Mouse (Mus musculus): ENCODE data around the gene Wdr61. TPM values are rescaled to one million over a fixed set of nuclear protein-coding genes. Genes with fewer than 3 reads are reported as not detected.
"Not testable (repeated sequence)": the region's sequence is repeated elsewhere in the genome, so short reads cannot be mapped to it uniquely, and the experiment has no call there.

Gene Wdr61
- polyA plus RNA-seq, 1 experiment = 66.1 TPM

DNA sequence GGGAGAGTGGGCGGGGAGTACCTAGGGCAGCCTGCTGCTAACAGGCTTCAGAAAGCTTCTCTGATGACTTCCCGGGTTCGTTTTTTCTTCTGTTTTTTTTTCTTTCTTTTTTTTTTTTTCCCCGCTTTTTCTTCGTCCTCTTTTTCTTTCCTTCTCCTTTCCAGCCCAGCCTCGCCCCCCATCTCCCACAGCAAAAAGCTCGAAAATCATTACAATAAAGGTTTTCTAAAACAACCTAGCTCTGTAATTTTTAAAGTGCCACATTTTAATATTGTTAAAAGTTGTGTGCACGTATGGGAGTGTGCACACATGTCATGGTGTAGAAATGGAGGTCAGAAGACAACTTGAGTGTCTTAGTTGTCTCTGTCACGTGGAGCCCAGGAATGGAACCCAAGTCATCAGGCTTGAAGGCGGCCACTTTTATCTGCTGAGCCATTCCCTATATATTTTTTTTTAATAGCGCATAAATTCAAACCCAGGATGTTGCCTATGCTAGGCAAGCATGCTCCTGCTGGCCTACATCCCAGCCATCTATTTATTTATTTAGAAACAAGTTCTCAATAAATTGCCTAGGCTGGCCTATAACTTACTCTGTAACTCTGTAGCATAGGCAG, 427 bp upstream of the Wdr61 start:
- DNase-seq (ENCODE audit: extremely low spot score in 1 of 2, low spot score in 1 of 2) = no peak

DNA sequence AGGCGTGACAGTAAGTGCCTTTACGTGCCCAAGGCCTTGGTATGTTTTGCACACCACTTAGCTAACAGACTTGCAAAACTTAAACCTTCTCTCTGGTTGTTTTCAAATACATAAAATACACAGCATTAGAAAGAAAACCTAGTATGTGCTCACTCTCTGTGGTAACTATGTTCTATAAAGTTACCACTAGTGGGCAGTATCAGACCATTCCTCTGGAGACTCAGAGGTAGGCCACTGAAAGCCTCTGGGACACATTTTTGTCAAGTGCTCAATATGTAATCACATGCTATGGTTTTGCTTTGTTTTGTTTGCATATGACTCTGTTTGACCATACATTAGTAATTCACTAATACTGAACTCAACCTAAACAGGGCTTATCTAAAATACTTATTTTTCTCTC, 2.2 kb downstream of the Wdr61 start:
- DNase-seq (ENCODE audit: extremely low spot score in 1 of 2, low spot score in 1 of 2) = no peak

DNA sequence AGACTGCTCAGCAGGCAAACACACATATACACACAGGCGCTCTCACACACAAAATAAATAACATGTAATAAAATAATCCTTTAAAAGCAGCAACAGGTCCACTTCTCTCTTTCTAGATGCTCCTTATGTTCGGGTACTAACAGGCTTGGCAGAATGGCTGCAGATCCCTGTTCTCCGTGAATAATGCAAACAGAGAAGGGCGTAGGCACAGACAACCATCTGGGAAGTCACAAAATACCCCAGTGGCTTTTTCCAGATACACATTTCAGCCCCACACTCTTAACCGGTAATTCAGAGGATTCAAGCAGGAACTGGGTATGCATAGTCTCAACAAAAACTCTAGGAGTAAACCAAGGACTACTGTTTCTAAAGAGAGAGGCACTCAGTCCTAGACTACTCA, 8.0 kb downstream of the Wdr61 start:
- peak in 1 of 2 experiments; percentile 29 for DNase-seq (ENCODE audit: extremely low spot score in 1 of 2, low spot score in 1 of 2)

DNA sequence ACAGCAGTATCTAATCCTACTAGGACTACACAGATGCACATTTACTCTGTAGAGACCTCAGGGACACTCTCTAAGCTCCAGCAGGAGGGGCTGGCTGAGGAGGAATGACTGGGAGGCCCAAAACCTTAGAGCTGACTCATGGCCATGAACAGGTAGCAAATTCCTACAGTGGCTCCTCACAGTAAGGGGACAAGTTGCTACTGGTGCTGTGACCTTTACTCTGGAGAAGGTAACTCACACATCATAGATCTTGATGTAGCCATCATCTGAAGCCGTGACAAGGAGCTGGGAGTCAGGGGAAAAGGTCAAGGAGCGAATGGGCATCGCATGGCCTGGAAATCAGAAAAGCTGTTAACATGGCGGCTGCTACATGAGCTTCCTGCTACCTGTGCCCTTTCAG, 11.7 kb downstream of the Wdr61 start:
- DNase-seq (ENCODE audit: extremely low spot score in 1 of 2, low spot score in 1 of 2) = no peak

DNA sequence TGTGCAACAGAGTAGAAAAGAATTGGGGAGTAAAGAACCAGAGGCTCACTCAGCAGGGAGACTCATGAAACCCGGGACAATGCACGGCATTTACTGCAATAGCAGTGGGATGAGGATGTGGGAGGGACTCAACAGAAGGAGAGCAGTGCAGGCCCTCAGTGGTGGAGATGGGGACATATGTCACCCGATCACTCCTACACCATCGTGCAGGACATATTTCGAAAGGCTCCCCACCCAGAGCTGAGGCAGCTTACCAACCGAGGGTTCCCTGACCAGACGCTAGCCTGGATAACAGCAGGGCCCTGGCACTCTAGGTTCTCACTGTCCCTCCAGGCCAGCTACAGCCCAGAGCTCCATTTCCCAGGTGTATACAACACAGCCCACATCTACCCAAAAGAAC, 12.2 kb downstream of the Wdr61 start:
- peak in 1 of 2 experiments; percentile 49 for DNase-seq (ENCODE audit: extremely low spot score in 1 of 2, low spot score in 1 of 2)

- no peak for DNase-seq (ENCODE audit: extremely low spot score in 1 of 2, low spot score in 1 of 2)
Measured at GRCm38 (mm10) chr9:54717527-54717926, 16.8 kb downstream of the Wdr61 start.

- DNase-seq (ENCODE audit: extremely low spot score in 1 of 2, low spot score in 1 of 2) = no peak
Measured at GRCm38 (mm10) chr9:54715776-54716175, 18.5 kb downstream of the Wdr61 start.

- DNase-seq (ENCODE audit: extremely low spot score in 1 of 2, low spot score in 1 of 2) = no peak
Measured at GRCm38 (mm10) chr9:54708085-54708484, 26.2 kb downstream of the Wdr61 start.

GRCm38 (mm10) chr9:54707288-54707999, 26.9 kb downstream of the Wdr61 start:
- peak in 1 of 2 experiments; percentile 41 for DNase-seq (ENCODE audit: extremely low spot score in 1 of 2, low spot score in 1 of 2)

- DNase-seq (ENCODE audit: extremely low spot score in 1 of 2, low spot score in 1 of 2) = no peak
Measured at GRCm38 (mm10) chr9:54705561-54705960, 28.8 kb downstream of the Wdr61 start.

GRCm38 (mm10) chr9:54704361-54704760, 30.0 kb downstream of the Wdr61 start:
- DNase-seq (ENCODE audit: extremely low spot score in 1 of 2, low spot score in 1 of 2) = no peak

DNA sequence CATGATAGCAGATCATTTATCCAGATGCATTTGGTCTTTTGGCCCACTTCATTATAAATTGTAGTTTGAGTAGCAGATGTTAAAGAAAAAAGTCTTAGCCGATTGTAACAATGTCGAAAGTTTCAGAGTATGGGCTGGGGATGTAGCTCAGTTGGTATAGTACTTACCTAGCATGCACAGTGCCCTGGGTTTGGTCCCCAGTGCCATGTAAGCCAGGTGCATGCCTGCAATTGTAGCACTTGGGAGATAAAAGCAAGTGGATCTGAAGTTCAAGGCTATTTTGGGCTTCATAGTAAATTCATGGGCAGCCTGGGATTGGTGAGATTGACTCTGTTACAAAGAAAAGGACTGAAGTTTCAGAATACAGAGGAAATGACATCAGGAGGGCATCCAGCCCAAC, 31.7 kb downstream of the Wdr61 start:
- DNase-seq (ENCODE audit: extremely low spot score in 1 of 2, low spot score in 1 of 2) = no peak

GRCm38 (mm10) chr9:54700746-54701145, 33.6 kb downstream of the Wdr61 start:
- no peak for DNase-seq (ENCODE audit: extremely low spot score in 1 of 2, low spot score in 1 of 2)

DNA sequence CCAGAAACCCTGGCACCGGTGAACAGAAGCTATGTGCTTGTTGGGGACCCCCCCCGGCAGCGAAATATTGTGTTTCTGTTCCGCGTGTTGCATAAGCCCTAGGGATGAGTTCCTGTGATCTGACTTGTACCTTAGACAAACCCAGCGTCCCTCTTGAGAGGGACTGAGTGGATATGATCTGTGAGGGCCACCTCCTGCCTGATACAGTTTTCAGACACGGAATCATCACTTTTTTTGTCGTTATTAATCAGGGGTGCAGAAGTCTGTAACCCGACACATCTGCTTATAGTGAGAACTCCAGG, 34.2 kb downstream of the Wdr61 start:
- DNase-seq (ENCODE audit: extremely low spot score in 1 of 2, low spot score in 1 of 2) = no peak

DNA sequence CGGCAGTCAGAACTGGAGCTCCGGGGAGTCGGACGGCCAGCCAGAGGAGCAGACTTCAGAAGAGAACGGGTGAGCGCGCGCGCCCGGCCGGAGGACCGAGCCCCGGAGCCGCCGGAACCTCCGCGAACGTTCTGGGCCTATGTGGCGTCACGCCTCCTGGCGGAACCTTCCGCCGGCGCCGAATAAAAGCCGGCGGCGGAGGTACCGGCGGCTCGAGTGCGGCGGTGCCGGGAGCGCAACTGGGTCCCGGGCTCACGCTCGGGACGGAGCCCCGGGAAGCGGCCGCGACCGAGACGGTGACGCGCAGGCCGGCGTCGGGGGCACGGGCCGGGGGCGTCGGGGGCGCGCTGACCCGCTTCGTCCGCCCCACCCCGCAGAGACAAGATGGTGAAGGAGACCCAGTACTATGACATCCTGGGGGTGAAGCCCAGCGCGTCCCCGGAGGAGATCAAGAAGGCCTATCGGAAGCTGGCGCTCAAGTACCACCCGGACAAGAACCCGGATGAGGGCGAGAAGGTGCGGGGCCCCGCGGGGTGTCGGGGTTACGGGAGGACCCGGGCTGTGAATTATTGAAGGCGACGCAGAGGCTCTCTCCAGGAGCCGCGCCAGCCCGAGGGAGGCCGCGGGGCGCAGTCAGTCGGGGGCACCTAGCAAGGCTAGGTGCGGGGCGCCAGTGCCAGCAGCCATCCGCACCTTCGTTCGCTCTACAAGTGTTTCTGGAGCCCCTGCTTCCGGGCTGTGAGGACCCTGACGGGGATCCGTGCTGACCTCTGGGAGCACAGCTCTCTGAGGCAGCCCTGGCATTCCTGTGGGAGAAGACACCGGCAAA, 34.8 kb downstream of the Wdr61 start:
- DNase-seq (ENCODE audit: extremely low spot score in 1 of 2, low spot score in 1 of 2) = peak in 1 of 2 experiments; percentile 76

- DNase-seq (ENCODE audit: extremely low spot score in 1 of 2, low spot score in 1 of 2) = no peak
Measured at GRCm38 (mm10) chr9:54699087-54699344, 35.3 kb downstream of the Wdr61 start.

DNA sequence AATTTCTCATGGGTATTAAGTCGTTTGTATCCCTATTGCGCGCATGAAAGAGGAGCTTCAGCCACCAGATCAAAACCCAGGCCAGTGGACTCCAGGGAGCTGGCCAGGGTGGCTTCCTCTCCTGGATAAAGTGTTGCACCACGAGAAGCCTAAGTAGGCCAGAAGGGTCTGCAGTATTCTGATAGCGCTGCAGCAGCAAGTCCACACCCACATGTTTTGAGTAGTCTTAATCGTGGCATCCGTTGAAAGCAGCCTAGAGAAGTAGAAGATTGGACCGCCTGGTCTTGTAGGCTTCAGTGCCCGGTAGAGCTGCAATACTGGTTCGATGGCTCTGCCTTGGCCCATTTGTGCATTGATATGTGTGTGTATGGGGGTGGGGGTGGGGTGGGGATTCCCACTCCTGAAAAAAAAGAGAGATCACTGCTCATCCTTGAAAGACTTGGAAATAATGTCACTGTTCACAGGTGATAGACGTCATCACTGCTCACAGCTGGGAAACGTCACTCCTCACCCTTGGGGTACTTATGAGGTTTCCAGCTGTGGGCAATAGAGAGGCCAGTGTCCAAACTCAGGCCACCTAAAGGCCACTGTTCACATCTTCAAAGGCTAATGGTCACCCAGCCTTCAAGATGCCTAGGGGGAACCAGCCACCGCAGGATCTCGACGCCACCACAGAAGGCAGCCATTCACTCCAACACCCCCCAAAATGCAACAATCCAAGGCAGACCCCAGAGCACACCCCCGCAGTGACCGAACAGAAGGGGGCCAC, 35.8 kb downstream of the Wdr61 start, which contains the start of gene Dnaja4:
Dnaja4 (plus strand) TSS at position 556 of the 769 bp plus-strand sequence.
- no peak for DNase-seq (ENCODE audit: extremely low spot score in 1 of 2, low spot score in 1 of 2)

DNA sequence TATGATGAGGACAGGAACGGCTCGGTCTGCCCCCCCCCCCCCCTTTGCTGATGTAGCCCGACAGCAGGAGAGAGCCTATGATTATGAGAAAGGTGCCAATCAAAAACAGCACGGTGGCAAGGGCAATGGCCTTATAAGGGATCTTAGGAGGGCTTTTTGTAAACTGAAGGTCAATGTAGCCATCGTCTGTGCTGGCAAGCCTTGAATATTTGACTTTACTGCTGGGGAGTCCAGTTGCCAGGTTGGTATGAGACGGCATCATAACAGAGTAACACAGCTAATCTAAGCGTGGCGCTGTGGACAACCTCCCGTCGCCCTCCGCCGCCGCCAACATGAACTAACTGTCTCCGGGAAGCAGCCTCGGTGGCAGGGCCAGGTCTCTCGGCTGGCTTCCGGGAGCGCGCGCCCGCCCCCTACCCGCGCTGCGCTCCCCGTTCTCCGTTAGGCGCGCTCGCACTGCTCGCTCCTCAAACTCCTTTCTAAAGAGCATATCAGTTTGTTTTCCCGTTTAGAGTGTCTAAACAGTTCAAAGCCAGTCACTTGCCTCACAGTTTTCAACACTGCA, 43.0 kb downstream of the Wdr61 start:
- DNase-seq (ENCODE audit: extremely low spot score in 1 of 2, low spot score in 1 of 2) = peak in 1 of 2 experiments; percentile 40

DNA sequence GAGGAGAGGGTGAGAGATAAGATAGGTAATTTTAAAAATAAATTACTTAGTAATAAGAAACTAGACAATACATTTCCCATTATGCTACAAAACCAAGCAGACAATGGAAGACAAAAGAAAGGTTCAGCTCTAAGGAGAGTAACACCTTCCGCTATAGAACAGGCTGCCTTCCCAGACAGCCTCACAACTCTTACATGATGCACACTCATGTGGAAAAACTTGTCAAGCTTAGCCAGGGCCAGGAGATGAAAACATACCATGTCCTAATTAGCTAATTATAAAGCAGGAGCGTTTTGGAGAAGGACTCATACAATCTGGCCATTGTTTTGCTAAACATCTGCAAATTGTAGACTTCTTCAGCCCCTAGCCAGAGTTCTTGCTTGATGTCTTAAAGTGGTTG, 43.6 kb downstream of the Wdr61 start:
- not testable (repeated sequence) for DNase-seq (ENCODE audit: extremely low spot score in 1 of 2, low spot score in 1 of 2)

DNA sequence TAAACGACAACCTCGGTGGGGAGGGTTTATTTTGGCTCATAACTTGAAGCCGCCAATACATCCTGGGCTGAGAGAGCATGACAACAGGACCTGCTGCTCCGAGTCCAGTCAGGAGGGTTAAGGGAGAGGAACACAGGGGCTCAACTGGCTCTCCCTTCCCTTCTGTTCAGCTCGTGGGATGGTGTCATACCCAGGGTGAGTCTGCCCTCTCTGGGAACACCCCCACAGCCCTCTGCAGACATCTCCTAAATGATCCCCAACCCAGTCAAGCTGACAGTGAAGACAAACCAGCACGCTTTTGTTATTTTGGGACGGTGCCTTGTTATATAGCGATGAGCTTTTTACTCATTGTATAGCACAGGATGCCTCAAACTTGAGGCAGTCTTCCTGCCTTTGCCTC, 44.9 kb downstream of the Wdr61 start:
- no peak for DNase-seq (ENCODE audit: extremely low spot score in 1 of 2, low spot score in 1 of 2)
